Mouse (Mus musculus): ENCODE measurements around the gene Pdhb.

The Pdhb gene

DNA sequence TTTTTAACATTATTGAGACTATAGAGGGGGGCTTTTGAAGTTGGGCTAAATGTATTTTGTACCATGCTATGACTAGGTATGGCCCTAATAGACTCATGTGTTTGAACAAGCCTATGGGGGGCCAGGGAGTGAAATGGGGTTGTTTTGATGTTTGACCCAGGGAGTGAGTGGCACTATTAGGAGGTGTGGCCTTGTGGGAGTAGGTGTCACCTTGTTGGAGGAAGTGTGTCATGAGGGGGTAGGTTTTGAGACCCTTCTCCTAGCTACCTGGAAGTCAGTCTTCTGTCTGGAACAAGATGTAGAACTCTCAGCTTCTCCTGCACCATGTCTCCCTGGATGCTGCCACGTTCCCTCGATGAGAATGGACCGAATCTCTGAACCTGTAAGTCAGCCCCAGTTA is 17.7 kb upstream of the Pdhb start:
- DNase-seq, result no peak

- no peak for DNase-seq
These were observed 13.6 kb upstream of the Pdhb start for GRCm38 (mm10) chr14:8186278-8187045.

DNA sequence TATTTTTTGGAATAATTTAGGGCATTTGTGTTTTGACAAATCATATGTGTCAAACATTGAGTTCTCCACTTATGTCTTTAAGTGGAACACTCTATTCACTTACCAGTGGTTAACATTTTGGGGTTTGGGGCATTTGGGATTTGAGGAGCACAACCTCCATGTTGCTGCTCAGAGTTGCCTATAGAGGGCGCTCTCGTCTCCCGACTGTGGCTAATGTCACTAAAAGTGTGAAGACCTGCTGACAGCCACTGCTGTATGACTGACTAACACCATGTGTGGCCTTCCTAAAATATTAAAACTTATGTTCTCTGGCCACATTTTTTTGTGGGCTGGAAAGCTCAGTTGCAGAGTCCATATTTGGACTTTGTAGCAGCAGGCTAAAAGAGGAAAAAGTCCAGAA is 10.5 kb upstream of the Pdhb start:
- DNase-seq, result no peak

- DNase-seq, result no peak
These were observed 7.7 kb upstream of the Pdhb start for GRCm38 (mm10) chr14:8180371-8181035.

GRCm38 (mm10) chr14:8176251-8176650 is 3.4 kb upstream of the Pdhb start:
- peak; percentile 18 for DNase-seq

DNA sequence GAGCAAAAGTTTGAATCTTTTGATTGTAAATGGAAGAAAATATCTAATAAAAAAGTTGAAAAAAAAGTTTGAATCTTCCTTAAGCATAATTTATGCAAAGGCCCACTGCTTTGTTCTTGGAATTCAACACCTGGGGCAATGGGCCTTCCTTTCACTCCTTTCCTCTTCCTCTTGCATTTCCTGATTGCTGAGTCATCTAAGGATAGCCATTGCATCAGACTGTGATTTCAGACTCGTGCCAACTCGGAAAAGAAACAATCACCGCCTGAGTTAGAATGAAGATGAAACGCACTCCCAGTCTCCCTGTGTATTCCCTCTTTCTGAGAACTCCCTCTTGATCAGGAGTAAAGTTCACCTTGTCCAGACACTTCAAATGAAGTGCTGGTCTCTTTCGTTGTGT is 1.8 kb upstream of the Pdhb start:
- DNase-seq, result no peak

DNA sequence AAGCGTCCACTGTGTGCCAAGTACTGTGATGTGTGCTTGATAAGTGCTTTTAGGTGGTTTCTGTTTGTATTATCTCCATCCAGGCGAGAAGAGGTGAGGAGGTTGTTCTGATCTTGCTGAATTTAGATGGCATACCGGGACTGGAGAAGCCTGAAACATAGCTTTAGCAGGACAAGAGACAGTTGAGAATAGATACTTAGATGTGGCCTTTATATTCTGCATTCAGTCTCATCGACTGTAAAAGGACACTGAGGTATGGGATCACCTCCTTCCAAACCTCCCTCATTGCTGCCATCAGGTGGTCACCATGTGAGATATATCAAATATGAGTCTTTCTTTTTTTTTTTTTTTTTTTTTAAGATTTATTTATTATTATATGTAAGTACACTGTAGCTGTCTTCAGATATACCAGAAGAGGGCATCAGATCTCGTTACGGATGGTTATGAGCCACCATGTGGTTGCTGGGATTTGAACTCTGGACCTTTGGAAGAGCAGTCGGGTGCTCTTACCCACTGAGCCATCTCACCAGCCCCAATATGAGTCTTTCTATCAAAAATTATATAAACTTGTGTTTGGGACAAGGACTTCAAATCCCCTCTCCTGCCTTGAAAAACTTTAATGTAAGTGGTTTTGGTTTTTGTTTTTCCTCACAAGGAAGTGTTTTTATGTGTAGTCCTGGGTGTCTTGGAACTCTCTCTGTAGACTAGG is 871 bp upstream of the Pdhb start:
- DNase-seq, result peak; percentile 37

DNA sequence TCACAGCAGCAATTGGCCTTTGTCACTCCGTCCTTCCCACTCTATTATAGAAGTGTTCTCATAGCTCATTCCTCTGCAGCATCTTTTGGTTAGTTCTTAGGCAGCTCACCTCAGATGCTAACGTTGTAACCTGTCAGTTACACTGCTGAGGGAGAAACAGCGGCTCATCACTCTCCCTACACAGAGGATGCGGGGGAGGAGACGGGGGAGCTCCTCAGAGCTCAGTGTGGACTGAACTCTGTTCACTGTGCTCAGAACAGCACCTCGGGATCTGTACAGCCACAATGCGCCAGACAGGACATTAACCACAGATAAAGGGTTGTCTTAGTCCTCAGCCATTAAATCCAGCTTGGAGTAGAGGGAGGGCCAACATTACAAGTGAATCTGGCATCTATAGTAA is 8.4 kb downstream of the Pdhb start:
- DNase-seq, result no peak

- peak; percentile 57 for DNase-seq
These were observed 11.0 kb downstream of the Pdhb start for GRCm38 (mm10) chr14:8161777-8162176.

DNA sequence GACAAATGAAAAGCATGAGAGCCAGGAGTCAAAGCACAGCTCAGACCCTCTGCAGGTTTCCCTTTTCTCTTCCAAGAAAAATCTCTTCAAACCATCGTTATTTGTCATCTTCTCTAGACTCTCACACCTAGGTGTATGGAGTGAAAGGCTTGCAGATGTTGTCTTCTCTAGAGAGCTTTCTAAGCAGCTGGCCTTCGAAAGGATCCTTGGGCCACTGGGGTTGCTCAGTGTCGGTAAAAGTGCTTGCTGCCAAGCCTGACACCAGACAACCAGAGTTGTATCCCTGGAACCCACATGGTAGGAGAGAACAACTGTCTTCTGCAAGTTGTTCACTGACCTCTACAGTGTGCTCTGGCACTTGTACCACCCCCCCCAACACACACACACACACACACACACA is 13.7 kb downstream of the Pdhb start:
- DNase-seq, result no peak

- no peak for DNase-seq
These were observed 14.1 kb downstream of the Pdhb start for GRCm38 (mm10) chr14:8158721-8159120.

DNA sequence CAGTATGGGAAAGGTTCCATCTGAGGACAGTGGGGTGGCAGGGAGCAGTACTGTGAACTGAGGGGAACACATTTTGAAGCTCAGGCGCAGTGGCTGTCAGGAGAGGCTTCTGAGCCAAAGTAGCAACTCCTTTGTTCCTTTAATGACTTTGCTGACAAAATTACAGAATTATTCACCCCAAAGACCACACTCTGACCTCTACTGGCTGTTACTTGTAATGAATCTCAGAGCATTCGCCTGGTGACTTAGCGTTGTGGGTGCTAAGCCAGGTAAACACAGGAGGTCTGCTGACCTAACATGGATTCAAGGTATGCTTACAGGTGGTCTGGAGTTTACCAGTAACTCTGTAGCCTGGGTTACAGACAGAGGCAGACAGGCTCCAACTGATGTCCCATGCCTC is 15.9 kb downstream of the Pdhb start:
- DNase-seq, result peak; percentile 26

DNA sequence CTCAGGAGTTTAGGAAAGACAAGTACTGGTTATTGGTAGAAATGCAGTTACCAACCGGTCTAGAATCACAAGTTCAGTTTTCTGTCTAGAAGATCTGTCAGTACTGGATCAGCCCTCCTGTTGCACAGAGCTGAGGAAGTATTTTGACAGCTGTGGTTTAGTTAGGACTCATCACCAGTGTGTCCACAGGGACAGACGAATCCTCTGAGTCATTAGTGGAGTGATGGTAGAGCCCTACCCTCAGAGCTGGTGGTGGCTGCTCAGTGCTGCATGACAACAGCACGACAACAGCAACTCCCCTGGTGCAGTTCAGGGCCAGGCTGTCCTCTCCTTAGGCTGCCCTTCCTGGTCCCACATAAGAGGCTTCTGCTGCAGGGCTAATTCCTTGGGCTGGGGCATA is 18.8 kb downstream of the Pdhb start:
- DNase-seq, result no peak

GRCm38 (mm10) chr14:8151757-8152156 is 21.1 kb downstream of the Pdhb start:
- no peak for DNase-seq

DNA sequence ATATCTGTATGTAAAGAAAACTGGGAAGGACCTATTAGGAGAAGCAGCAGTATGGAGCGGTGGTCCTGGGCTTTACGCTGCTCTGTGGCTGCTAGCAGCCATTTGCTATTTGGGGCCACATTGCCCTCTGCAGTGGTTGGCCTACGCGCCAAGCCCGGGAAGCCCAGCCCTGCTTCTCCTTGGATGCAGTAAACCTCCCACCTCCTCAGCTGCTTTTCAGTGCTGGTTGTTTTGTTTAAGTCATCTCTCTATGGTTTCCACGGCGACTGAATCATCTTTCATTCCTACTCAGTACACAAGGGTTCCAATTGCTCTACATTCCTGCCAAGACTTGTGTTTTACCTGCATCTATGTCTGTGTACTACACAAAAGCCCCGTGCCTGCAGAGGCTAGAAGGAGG is 24.0 kb downstream of the Pdhb start:
- DNase-seq, result no peak

DNA sequence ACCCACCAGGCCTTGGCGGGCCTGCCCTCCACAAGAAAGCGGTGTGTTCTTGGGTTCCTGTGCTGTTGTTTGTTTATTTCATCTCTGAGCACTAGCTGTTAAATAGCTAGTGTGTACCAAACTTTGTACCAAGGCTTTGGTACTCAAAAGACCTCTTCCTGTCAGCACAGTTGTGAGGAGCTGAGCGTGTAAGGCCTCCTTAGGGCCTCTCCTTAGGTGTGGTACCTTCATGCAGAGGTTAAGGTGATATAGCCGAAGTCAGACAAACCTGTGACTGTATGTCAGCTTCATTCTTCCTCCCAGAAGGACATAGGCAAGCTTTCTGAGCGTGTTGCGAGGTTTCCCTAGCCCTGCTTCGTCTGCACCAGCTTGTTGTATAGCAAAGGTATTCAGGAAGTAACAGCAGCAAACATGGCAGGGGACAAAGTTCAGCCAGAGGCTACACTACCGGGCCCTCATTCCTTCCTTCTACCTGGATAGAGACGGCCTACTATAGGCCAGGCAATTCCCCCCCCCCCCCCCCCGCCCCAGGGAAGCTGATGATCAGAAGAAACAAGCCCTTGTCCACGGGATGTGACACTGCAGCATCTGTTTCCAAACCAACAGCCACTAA is 26.1 kb downstream of the Pdhb start:
- DNase-seq, result no peak

- DNase-seq, result no peak
These were observed 26.9 kb downstream of the Pdhb start for GRCm38 (mm10) chr14:8145594-8146558.

- DNase-seq, result no peak
These were observed 31.7 kb downstream of the Pdhb start for GRCm38 (mm10) chr14:8141131-8141530.

DNA sequence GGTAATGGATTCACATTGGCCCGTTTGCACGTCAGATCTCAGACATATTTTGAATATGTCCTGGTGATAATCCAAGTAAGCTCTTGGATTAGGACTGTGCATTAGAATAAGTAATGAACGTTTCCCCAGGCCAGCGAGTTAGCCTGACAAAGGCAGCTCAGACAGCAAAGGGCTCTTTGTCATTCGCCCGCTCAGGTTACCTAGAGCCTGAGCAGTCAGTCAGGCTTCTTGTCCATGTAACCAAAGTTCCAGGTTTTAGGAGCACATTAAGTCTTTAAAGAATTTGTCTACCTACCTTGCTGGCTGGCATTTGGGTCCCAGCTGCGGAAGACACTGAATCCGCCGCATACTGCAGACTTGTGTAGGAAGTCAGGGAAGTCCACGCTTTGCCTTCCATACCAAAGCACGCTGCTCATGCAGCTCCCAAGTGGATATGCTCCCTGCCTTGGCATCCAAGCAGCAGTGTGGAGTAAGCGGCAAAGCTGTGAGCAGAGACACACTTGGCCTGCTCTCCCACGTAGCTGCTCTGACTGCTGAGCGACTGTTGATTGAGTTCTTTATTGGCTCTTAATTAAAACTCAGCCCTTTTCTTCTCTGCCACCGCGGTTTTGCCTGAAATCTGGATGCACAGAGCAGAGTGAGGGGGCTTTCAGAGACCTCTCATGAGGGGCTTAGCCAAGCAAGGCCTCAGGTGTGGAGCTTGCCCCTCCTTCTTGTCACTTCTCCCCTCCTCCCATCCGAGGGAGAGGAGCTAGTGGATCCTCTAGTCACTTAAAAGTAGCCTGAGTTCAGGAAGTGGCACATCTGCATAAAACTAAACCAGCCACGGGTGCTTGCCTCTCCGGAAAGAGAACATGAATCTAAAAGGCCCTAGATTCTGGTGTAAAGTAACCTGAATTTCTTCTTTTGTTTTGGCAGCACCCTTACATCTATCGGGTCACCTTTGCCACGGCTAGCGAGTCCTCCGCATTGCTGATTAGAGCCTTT is 32.8 kb downstream of the Pdhb start:
- no peak for DNase-seq

GRCm38 (mm10) chr14:8135130-8135529 is 37.7 kb downstream of the Pdhb start:
- DNase-seq, result peak; percentile 19

DNA sequence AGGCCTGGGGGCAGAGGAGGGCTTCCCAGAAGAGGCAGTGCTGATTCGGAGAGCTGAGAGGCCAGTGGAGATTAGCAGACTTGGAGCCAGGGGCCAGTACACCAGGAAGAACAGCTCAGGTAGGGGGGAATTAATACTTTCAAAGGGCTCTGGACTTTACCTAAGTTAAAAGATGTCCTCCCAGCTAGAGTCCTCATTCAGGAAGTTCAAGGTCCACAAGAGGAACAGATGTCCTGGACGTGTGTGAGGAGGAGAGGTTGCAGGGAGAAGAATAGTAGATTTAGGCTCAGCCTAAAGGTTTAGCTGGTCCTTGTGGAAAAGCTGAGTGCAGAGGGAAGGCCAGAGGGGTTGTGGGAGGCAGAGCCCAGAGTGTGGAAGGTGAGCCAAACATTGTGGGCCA is 38.6 kb downstream of the Pdhb start:
- no peak for DNase-seq
